In the genomic region with DNA sequence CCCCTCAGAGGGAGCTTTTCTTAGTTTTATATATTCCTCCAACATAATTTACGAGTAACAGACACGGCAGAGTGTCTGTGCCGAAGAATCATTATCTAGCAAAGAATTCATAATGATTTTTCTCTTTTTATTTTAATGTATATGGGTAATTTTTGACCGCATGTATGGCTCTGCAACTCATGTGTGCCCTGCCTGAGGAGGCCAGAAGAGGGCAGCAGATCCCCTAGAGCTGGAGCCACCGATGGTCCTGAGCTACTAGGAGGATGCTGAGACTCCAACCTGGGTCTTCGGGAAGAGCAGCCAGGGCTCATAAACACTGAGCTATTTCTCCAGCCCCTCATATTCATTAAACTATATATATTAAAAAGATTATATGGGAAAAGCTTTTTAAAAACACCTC, we compare ENCODE assay signal across 13 mouse cellular contexts. TPM values are rescaled to one million over a fixed set of nuclear protein-coding genes. Genes with fewer than 3 reads are reported as not detected.
DNase-seq lines count a peak whose midpoint lies in the region; ATAC-seq and TF ChIP-seq lines count a peak whose summit lies in the region.
"Had no signal": no experiment of that assay in that cellular context is flagged by ENCODE, and none has a peak within 500 bp of the region (broad histone marks: within the 10 kb centered on the region; RNA-seq: fewer than 3 reads in every experiment).

No protein-coding gene starts in this region.

- no peak overlapping the region for H3K27ac ChIP-seq in layer of hippocampus, adult 2 months
- H3K27ac ChIP-seq: heart, embryonic 13.5 days; limb, embryonic 13.5 days; midbrain, embryonic 10.5 days had no signal

- TF ChIP-seq CTCF in layer of hippocampus, adult 2 months (conservative IDR thresholded peaks at IDR 0.05), result peak; percentile 75

- DNase-seq in cerebellum, postnatal 14 days, result peak; percentile 9 to 26
- no peak for DNase-seq in cerebellum, adult 11-12 months
- DNase-seq in layer of hippocampus, adult 2 months (ENCODE audit: low spot score in 2 of 2), result no peak
- DNase-seq in layer of hippocampus, adult 9-10 months (ENCODE audit: low spot score), result no peak
- peak; percentile 24 to 25 for DNase-seq in B cell, adult 2 months
- no peak for DNase-seq in frontal cortex, postnatal 25 days (ENCODE audit: low spot score in 2 of 2)
- no peak for DNase-seq in left cerebral cortex, adult 9 months (ENCODE audit: low spot score in 2 of 2)
- DNase-seq: adrenal gland, postnatal 14 days; kidney, adult 8-10 months had no signal

- ATAC-seq in granulocyte monocyte progenitor cell, adult 5-6 weeks (replicated peaks; ENCODE audit: poor library complexity, severe bottlenecking), result 0 out of 2 replicates have a peak, but pooled peaks have one; percentile 33

- no peak overlapping the region for H3K4me3 ChIP-seq in layer of hippocampus, adult 2 months
- H3K4me3 ChIP-seq: heart, embryonic 13.5 days; limb, embryonic 13.5 days; midbrain, embryonic 10.5 days had no signal

RNA-seq across cellular contexts. Expression of gene Slc10a4, which starts 49.8 kb away (rescaled TPM):
- under 1 TPM; 0.23 to 0.86 TPM for total RNA-seq in layer of hippocampus, adult 2 months (2021)
- total RNA-seq in granulocyte monocyte progenitor cell, adult 5-6 weeks (2014; fragmentation: Nextera tagmentation), result not detected in 2 replicates
- total RNA-seq in granulocyte monocyte progenitor cell, adult 5-6 weeks (2017), result not detected in 2 replicates

Comparison
In these comparisons a context has a peak if more than half of its experiments do, and no peak if none do; other contexts are left out.
1. DNase-seq: peak in cerebellum, postnatal 14 days (2 of 2) and B cell, adult 2 months (2 of 2); none in cerebellum, adult 11-12 months (single experiment), layer of hippocampus, adult 2 months (0 of 2), layer of hippocampus, adult 9-10 months (single experiment), frontal cortex, postnatal 25 days (0 of 2) and left cerebral cortex, adult 9 months (0 of 2).